Mouse (Mus musculus) right cerebral cortex, postnatal 4 days (tissue): Measurements from ENCODE around the gene Rps11.

Source experiments
- DNase-seq: peaks from one replicate; pipeline ENCODE4 v3.0.0-alpha.2; 2022

Rps11 gene

GRCm38 (mm10) chr7:45082401-45083299 lies 41.6 kb downstream of the Rps11 start:
- no peak for DNase-seq

GRCm38 (mm10) chr7:45081016-45081415 lies 43.2 kb downstream of the Rps11 start:
- DNase-seq, result no peak

DNA sequence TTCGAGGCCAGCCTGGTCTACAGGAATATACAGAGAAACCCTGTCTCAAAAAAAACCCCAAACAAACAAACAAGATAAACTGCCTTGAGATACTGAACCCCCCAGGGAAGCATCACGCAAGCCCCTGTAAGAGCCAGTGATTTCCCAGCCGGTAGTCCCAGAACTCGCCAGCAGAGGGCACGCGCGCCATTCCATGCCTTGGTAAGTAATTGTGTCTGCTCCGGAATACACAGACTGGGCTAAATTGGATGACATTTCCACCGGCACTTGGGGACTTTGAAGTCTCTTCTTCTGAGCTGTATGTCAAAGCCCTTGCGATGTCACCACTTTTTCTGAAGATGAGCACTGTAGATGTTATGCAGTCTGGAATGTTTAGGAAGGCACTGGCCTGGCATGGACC lies 44.4 kb downstream of the Rps11 start:
- DNase-seq, result peak; percentile 97

GRCm38 (mm10) chr7:45078513-45078912 lies 45.7 kb downstream of the Rps11 start:
- peak; percentile 74 for DNase-seq

DNA sequence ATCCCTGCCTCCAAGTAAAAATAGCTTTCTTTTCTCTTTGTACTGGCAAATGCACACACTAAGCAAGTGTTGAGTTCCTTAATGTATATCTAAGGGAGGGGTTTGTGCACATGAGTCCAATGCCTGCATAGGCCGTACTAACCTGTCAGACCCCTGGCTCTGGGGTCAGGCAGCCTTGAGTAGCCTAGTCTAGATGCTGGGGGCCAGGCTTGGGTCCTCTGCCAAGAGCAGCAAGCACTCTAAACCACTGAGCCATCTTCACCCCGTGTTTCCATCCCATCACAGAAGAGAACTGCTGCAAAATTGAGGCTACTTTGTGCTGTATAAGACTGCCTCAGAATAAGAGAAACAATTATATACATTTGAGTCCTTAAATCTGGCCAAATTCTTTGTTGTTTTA lies 46.4 kb downstream of the Rps11 start:
- DNase-seq, result no peak

DNA sequence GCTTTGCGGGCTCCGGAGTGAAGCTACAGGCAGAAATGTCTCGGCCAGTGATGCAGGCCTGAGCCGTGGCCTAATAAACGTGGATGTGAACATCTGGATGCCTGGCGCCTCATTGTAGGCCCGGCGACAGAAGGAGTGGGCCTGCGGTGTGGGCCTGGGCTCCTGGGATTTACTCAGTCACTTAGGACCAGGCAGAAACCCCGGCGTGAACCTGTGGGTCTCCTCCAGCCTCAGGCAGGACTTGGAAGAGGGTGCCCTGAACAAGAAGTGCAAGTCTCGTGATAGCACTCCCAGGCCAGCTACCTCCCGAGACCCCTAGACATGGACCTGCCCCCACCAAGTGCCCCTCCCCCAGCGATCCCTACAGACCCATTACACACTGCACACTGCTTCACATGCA lies 46.9 kb downstream of the Rps11 start:
- DNase-seq, result no peak

DNA sequence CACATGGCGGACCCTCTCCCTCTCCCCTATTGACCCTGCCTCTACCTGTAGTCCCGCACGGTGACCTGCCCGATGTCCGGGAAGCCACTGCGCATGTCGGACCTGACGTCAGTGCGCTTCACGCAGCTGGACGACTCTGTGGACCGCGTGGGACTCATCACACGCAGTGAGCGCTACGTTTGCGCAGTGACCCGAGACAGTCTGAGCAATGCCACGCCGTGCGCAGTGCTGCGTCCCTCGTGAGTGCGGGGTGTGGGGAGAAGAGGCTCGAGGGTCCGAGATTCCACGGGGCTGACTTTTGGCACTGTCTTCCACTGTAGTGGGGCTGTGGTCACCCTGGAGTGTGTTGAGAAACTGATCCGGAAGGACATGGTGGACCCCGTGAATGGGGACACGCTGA lies 47.7 kb downstream of the Rps11 start:
- DNase-seq, result no peak

DNA sequence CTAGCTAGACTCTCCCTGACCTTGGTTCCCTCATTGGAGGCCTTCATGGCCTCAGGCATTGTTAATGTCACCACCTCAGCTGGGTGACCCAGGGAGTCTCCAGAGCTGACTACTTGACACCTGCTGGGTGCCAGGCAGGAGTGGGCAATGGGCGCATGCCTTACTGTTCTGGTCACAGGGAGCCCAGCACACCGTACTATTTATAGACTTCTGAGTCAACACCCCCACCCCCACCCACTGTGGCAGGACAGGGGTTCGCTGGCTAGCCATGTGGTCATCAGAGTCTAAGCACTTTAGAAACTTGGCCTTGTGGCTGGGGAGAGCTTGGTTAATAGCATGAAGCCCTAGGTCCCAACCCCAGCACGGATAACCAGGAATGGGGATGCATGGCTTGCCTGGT lies 48.8 kb downstream of the Rps11 start:
- DNase-seq, result no peak

DNA sequence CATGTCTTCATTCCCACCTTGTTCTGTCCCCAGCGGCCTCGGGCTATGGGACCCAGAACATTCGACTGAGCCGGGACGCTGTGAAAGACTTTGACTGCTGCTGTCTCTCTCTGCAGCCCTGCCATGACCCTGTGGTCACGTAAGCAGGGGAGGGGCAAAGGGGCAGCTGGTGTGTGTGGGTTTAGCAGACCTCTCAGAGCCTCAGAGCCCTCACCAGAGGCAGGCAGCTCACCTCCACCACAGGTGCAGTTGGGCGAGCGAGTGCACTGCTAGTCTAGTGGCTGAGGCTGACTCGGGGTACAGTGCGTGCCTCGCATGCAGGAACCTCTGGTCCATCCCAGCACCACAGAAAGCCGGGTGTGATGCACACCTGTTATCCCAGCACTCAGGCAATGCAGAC lies 50.3 kb downstream of the Rps11 start:
- no peak for DNase-seq

GRCm38 (mm10) chr7:45073171-45073707 lies 51.0 kb downstream of the Rps11 start:
- DNase-seq, result no peak
